10 mouse cellular contexts compared by ENCODE assay signal in genomic region chr19:3458331-3459099, GRCm38 (mm10).
"Had no signal": no experiment of that assay in that cellular context is flagged by ENCODE, and none has a peak within 500 bp of the region (broad histone marks: within the 10 kb centered on the region; RNA-seq: fewer than 3 reads in every experiment).

No protein-coding gene starts in this region.

- H3K9me3 ChIP-seq: intestine, embryonic 15.5 days; limb, embryonic 12.5 days; midbrain, embryonic 13.5 days had no signal

- ATAC-seq: intestine, embryonic 15.5 days; lung, postnatal 0 days; midbrain, embryonic 13.5 days had no signal

- H3K9ac ChIP-seq: intestine, embryonic 15.5 days; limb, embryonic 12.5 days; liver, embryonic 14.5 days; midbrain, embryonic 13.5 days had no signal

- H3K27ac ChIP-seq: intestine, embryonic 15.5 days; limb, embryonic 12.5 days; liver, embryonic 14.5 days; midbrain, embryonic 13.5 days had no signal

- DNase-seq: liver; lung, adult 2 months; lung, postnatal 36 days; right cerebral cortex, postnatal 25 days; thymus, postnatal 4 days had no signal

- H3K4me3 ChIP-seq: intestine, embryonic 15.5 days; limb, embryonic 12.5 days; midbrain, embryonic 13.5 days had no signal

- H3K4me1 ChIP-seq: intestine, embryonic 15.5 days; limb, embryonic 12.5 days; midbrain, embryonic 13.5 days had no signal

- H3K4me2 ChIP-seq: intestine, embryonic 15.5 days; limb, embryonic 12.5 days; midbrain, embryonic 13.5 days had no signal

- H3K27me3 ChIP-seq: intestine, embryonic 15.5 days; limb, embryonic 12.5 days; midbrain, embryonic 13.5 days had no signal
